Mouse (Mus musculus) lung, embryonic 14.5 days (tissue): ENCODE measurements at regions not wholly inside any gene's neighbourhood (a gene's known extent, or its start where the extent isn't known, plus 50 kb on each side); places are given as distances from the start of the nearest gene placed in this dataset.
"Not testable (repeated sequence)": the region's sequence is repeated elsewhere in the genome, so short reads cannot be mapped to it uniquely, and the experiment has no call there.

Experiments
- ATAC-seq: fragments of 200-750 bp; cut with Nextera tagmentation; 2 replicates; pipeline ENCODE4 v1.8.0; 2017; ENCODE audit warnings: mild to moderate bottlenecking, moderate TSS enrichment, moderate library complexity; ENCODE audit not compliant: insufficient read depth
- DNase-seq: peaks from one replicate; pipeline ENCODE4 v3.0.0-alpha.2; 2015
- H3K27ac ChIP-seq: fragments of 300-500 bp; sonication (generic); 2 replicates; pipeline ENCODE4 v1.5.1; 2014; ENCODE audit warnings: low read depth, mild to moderate bottlenecking, moderate library complexity
- H3K27me3 ChIP-seq: fragments of 300-500 bp; sonication (generic); 2 replicates; pipeline ENCODE4 v1.6.1; 2014; ENCODE audit warnings: low read length, control low read depth; ENCODE audit not compliant: insufficient read depth
- H3K36me3 ChIP-seq: fragments of 300-500 bp; sonication (generic); 2 replicates; pipeline ENCODE4 v1.6.1; 2014; ENCODE audit warnings: control low read depth; ENCODE audit not compliant: insufficient read depth
- H3K4me1 ChIP-seq: fragments of 300-500 bp; sonication (generic); 2 replicates; pipeline ENCODE4 v1.6.1; 2014; ENCODE audit warnings: antibody characterized with exemption, control low read depth; ENCODE audit not compliant: insufficient read depth
- H3K4me2 ChIP-seq: fragments of 300-500 bp; sonication (generic); 2 replicates; pipeline ENCODE4 v1.6.1; 2014; ENCODE audit warnings: mild to moderate bottlenecking
- H3K4me3 ChIP-seq: fragments of 300-500 bp; sonication (generic); 2 replicates; pipeline ENCODE4 v1.5.1; 2014; ENCODE audit warnings: low read depth, low read length
- H3K9ac ChIP-seq: fragments of 300-500 bp; sonication (generic); 2 replicates; pipeline ENCODE4 v1.6.1; 2014
- H3K9me3 ChIP-seq: fragments of 300-500 bp; sonication (generic); 2 replicates; pipeline ENCODE4 v1.6.1; 2016; ENCODE audit warnings: low read depth, low read length, control low read depth
- CTCF ChIP-seq: IDR thresholded peaks from 2 replicates; pipeline ENCODE4 v1.5.1; 2016; ENCODE audit warnings: antibody characterized with exemption, low read depth
- WGBS: fragments of 180-500 bp; shearing (Covaris S2); extraction: QIAGEN DNeasy Blood & Tissue Kit; methylation state at CpG from one replicate; pipeline ENCODE4 v1.1.7; 2014; 5-methylcytosine and 5-hydroxymethylcytosine counted together

- no peaks in the 10 kb centered on the region for H3K27me3 ChIP-seq
- no peak overlapping the region for H3K27ac ChIP-seq
- WGBS = 87% methylated on average over 5 of the region's 5 CpGs
- no peaks in the 10 kb centered on the region for H3K36me3 ChIP-seq
- H3K4me2 ChIP-seq = no peak overlapping the region
- no peak overlapping the region for H3K4me3 ChIP-seq
- TF ChIP-seq CTCF = no peak
- ATAC-seq = no peak
- no peaks in the 10 kb centered on the region for H3K9me3 ChIP-seq
- no peak overlapping the region for H3K9ac ChIP-seq
- no peak for DNase-seq
- no peaks in the 10 kb centered on the region for H3K4me1 ChIP-seq
Observed at GRCm38 (mm10) chr19:29869526-29869925, 55.4 kb upstream of the Il33 start.

GRCm38 (mm10) chr19:29868681-29869080 lies 55.9 kb upstream of the Ranbp6 start:
- WGBS = 88% methylated on average over 1 of the region's 1 CpGs
- H3K36me3 ChIP-seq, ATAC-seq, H3K27me3 ChIP-seq, H3K9me3 ChIP-seq, H3K4me3 ChIP-seq, H3K27ac ChIP-seq, H3K4me2 ChIP-seq, H3K9ac ChIP-seq, H3K4me1 ChIP-seq, DNase-seq: not testable (repeated sequence)

- Histone ChIP-seq H3K9me3 (no peaks in the 10 kb centered on the region), H3K27ac (no peak overlapping the region), H3K36me3 (no peaks in the 10 kb centered on the region), H3K9ac (no peak overlapping the region), H3K27me3 (no peaks in the 10 kb centered on the region), H3K4me3 (no peak overlapping the region), H3K4me1 (no peaks in the 10 kb centered on the region), H3K4me2 (no peak overlapping the region)
- ATAC-seq (0 out of 2 replicates have a peak, but pooled peaks have one; percentile 14), DNase-seq (no peak)
- TF ChIP-seq CTCF = no peak
- whole genome bisulfite sequencing = 60% methylated on average over 3 of the region's 3 CpGs
Observed at GRCm38 (mm10) chr19:29866822-29867221, 54.0 kb upstream of the Ranbp6 start.

- Histone ChIP-seq H3K9ac (no peak overlapping the region), H3K27ac (no peak overlapping the region), H3K4me1 (no peaks in the 10 kb centered on the region), H3K27me3 (no peaks in the 10 kb centered on the region), H3K9me3 (no peaks in the 10 kb centered on the region), H3K36me3 (no peaks in the 10 kb centered on the region), H3K4me2 (no peak overlapping the region), H3K4me3 (no peak overlapping the region)
- no peak for TF ChIP-seq CTCF
- no peak for DNase-seq
- 70% methylated on average over 1 of the region's 1 CpGs for WGBS
- ATAC-seq = no peak
Observed at GRCm38 (mm10) chr19:29865142-29865541, 52.4 kb upstream of the Ranbp6 start.

GRCm38 (mm10) chr19:29862808-29863207 lies 50.0 kb upstream of the Ranbp6 start:
- no peak overlapping the region for H3K27ac ChIP-seq
- no peak overlapping the region for H3K4me2 ChIP-seq
- H3K27me3 ChIP-seq = no peaks in the 10 kb centered on the region
- no peaks in the 10 kb centered on the region for H3K4me1 ChIP-seq
- H3K9me3 ChIP-seq = no peaks in the 10 kb centered on the region
- ATAC-seq (peak; percentile 63; the same call in 1 of the 2 replicates), DNase-seq (peak; percentile 89)
- H3K36me3 ChIP-seq = no peaks in the 10 kb centered on the region
- no peak overlapping the region for H3K9ac ChIP-seq
- no peak overlapping the region for H3K4me3 ChIP-seq
- TF ChIP-seq CTCF = no peak
